Mouse (Mus musculus) kidney, postnatal 25 days (tissue): Measurements from ENCODE around the gene Krtap28-10.
"Not testable (repeated sequence)": the region's sequence is repeated elsewhere in the genome, so short reads cannot be mapped to it uniquely, and the experiment has no call there.

ENCODE experiments used
- DNase-seq, 2 experiments: peaks; one replicate each; pipeline ENCODE4 v3.0.0; 2021; ENCODE audit warnings: mixed read lengths in 2 of 2

Krtap28-10 gene

GRCm38 (mm10) chr1:83007471-83007870, 34.8 kb downstream of the Krtap28-10 start:
- DNase-seq: no peak

- DNase-seq: no peak
Measured at GRCm38 (mm10) chr1:83006218-83007179, 35.8 kb downstream of the Krtap28-10 start.

- not testable (repeated sequence) for DNase-seq
Measured at GRCm38 (mm10) chr1:83000306-83000705, 42.0 kb downstream of the Krtap28-10 start, which contains the start of gene Gm47959. Gene Gm47959 (plus strand): TSS chr1:83000548.

- no peak for DNase-seq
Measured at GRCm38 (mm10) chr1:82993947-82994346, 48.3 kb downstream of the Krtap28-10 start.

GRCm38 (mm10) chr1:82992093-82992492, 50.2 kb downstream of the Krtap28-10 start:
- peak; percentile 66 to 86 for DNase-seq

GRCm38 (mm10) chr1:82991596-82991995, 50.7 kb downstream of the Krtap28-10 start:
- DNase-seq: no peak
